Mouse (Mus musculus): ENCODE data around the gene Bcl2l14.

The Bcl2l14 gene

GRCm38 (mm10) chr6:134402914-134403683 is 7.0 kb downstream of the Bcl2l14 start:
- DNase-seq (ENCODE audit: extremely low spot score, low spot score), result peak; percentile 79

GRCm38 (mm10) chr6:134403684-134404070 is 7.6 kb downstream of the Bcl2l14 start:
- no peak for DNase-seq (ENCODE audit: extremely low spot score, low spot score)

- no peak for DNase-seq (ENCODE audit: extremely low spot score, low spot score)
Measured at GRCm38 (mm10) chr6:134407226-134407625, 11.1 kb downstream of the Bcl2l14 start.

GRCm38 (mm10) chr6:134413706-134414531 is 17.8 kb downstream of the Bcl2l14 start:
- no peak for DNase-seq (ENCODE audit: extremely low spot score, low spot score)

- DNase-seq (ENCODE audit: extremely low spot score, low spot score), result no peak
Measured at GRCm38 (mm10) chr6:134414532-134414883, 18.4 kb downstream of the Bcl2l14 start.

- DNase-seq (ENCODE audit: extremely low spot score, low spot score), result no peak
Measured at GRCm38 (mm10) chr6:134416556-134417105, 20.5 kb downstream of the Bcl2l14 start.

- DNase-seq (ENCODE audit: extremely low spot score, low spot score), result no peak
Measured at GRCm38 (mm10) chr6:134417886-134418285, 21.8 kb downstream of the Bcl2l14 start.

- DNase-seq (ENCODE audit: extremely low spot score, low spot score), result no peak
Measured at GRCm38 (mm10) chr6:134420375-134420774, 24.3 kb downstream of the Bcl2l14 start.

- DNase-seq (ENCODE audit: extremely low spot score, low spot score), result no peak
Measured at GRCm38 (mm10) chr6:134421921-134422320, 25.8 kb downstream of the Bcl2l14 start.

GRCm38 (mm10) chr6:134425216-134425717 is 29.1 kb downstream of the Bcl2l14 start:
- DNase-seq (ENCODE audit: extremely low spot score, low spot score), result peak; percentile 59

GRCm38 (mm10) chr6:134427165-134427564 is 31.0 kb downstream of the Bcl2l14 start:
- DNase-seq (ENCODE audit: extremely low spot score, low spot score), result no peak

- no peak for DNase-seq (ENCODE audit: extremely low spot score, low spot score)
Measured at GRCm38 (mm10) chr6:134428455-134428854, 32.3 kb downstream of the Bcl2l14 start.

GRCm38 (mm10) chr6:134430161-134430799 is 34.2 kb downstream of the Bcl2l14 start:
- no peak for DNase-seq (ENCODE audit: extremely low spot score, low spot score)

GRCm38 (mm10) chr6:134431583-134431982 is 35.5 kb downstream of the Bcl2l14 start:
- DNase-seq (ENCODE audit: extremely low spot score, low spot score), result no peak

GRCm38 (mm10) chr6:134433281-134433680 is 37.2 kb downstream of the Bcl2l14 start:
- DNase-seq (ENCODE audit: extremely low spot score, low spot score), result no peak

GRCm38 (mm10) chr6:134434044-134434443 is 37.9 kb downstream of the Bcl2l14 start:
- DNase-seq (ENCODE audit: extremely low spot score, low spot score), result no peak

GRCm38 (mm10) chr6:134434866-134435390 is 38.8 kb downstream of the Bcl2l14 start:
- DNase-seq (ENCODE audit: extremely low spot score, low spot score), result no peak

GRCm38 (mm10) chr6:134436955-134437354 is 40.8 kb downstream of the Bcl2l14 start:
- no peak for DNase-seq (ENCODE audit: extremely low spot score, low spot score)

- peak; percentile 49 for DNase-seq (ENCODE audit: extremely low spot score, low spot score)
Measured at GRCm38 (mm10) chr6:134439401-134440021, 43.4 kb downstream of the Bcl2l14 start.

- no peak for DNase-seq (ENCODE audit: extremely low spot score, low spot score)
Measured at GRCm38 (mm10) chr6:134440023-134440422, 43.9 kb downstream of the Bcl2l14 start.

GRCm38 (mm10) chr6:134441716-134442115 is 45.6 kb downstream of the Bcl2l14 start:
- DNase-seq (ENCODE audit: extremely low spot score, low spot score), result no peak

All from neural tube, embryonic 10.5 days (tissue).